Mouse (Mus musculus) cerebellum, postnatal 14 days (tissue): Measurements from ENCODE around the gene Zfp286.

Experiments used
- DNase-seq, 2 experiments: peaks; one replicate each; pipeline ENCODE4 v3.0.0; 2021; ENCODE audit warnings: mixed read lengths in 2 of 2

Gene Zfp286

GRCm38 (mm10) chr11:62788935-62789616, at the start of gene Zfp286:
Gene Zfp286 (minus strand): TSS chr11:62789462.
- peak; percentile 94 for DNase-seq

- DNase-seq: no peak
Measured at GRCm38 (mm10) chr11:62831906-62832305, 42.6 kb upstream of the Zfp286 start.

- DNase-seq: no peak
Measured at GRCm38 (mm10) chr11:62830387-62830786, 41.1 kb upstream of the Zfp286 start.

- DNase-seq: peak in 1 of 2 experiments; percentile 11
Measured at GRCm38 (mm10) chr11:62827911-62828310, 38.6 kb upstream of the Zfp286 start.

- no peak for DNase-seq
Measured at GRCm38 (mm10) chr11:62827135-62827534, 37.9 kb upstream of the Zfp286 start.

- DNase-seq: no peak
Measured at GRCm38 (mm10) chr11:62826106-62826733, 37.0 kb upstream of the Zfp286 start.

- DNase-seq: no peak
Measured at GRCm38 (mm10) chr11:62825222-62826105, 36.2 kb upstream of the Zfp286 start.

- DNase-seq: no peak
Measured at GRCm38 (mm10) chr11:62824211-62824610, 34.9 kb upstream of the Zfp286 start.

- peak in 1 of 2 experiments; percentile 6 for DNase-seq
Measured at GRCm38 (mm10) chr11:62821893-62822292, 32.6 kb upstream of the Zfp286 start.

- DNase-seq: peak; percentile 15 to 19
Measured at GRCm38 (mm10) chr11:62820661-62821437, 31.6 kb upstream of the Zfp286 start.

- DNase-seq: peak; percentile 69 to 73
Measured at GRCm38 (mm10) chr11:62820059-62820541, 30.8 kb upstream of the Zfp286 start, which contains the start of gene Trim16. Gene Trim16 (plus strand): TSS chr11:62820231.

- DNase-seq: no peak
Measured at GRCm38 (mm10) chr11:62819059-62819686, 29.9 kb upstream of the Zfp286 start.

GRCm38 (mm10) chr11:62816591-62816990, 27.3 kb upstream of the Zfp286 start:
- no peak for DNase-seq

- no peak for DNase-seq
Measured at GRCm38 (mm10) chr11:62815438-62815837, 26.2 kb upstream of the Zfp286 start.

- DNase-seq: peak; percentile 32 to 38
Measured at GRCm38 (mm10) chr11:62814625-62815024, 25.4 kb upstream of the Zfp286 start.

- no peak for DNase-seq
Measured at GRCm38 (mm10) chr11:62813970-62814624, 24.8 kb upstream of the Zfp286 start.

- DNase-seq: no peak
Measured at GRCm38 (mm10) chr11:62813497-62813896, 24.2 kb upstream of the Zfp286 start.

- peak in 1 of 2 experiments; percentile 16 for DNase-seq
Measured at GRCm38 (mm10) chr11:62812268-62812667, 23.0 kb upstream of the Zfp286 start.

GRCm38 (mm10) chr11:62809201-62809600, 19.9 kb upstream of the Zfp286 start:
- DNase-seq: peak; percentile 31 to 46

- no peak for DNase-seq
Measured at GRCm38 (mm10) chr11:62807965-62808364, 18.7 kb upstream of the Zfp286 start.

GRCm38 (mm10) chr11:62804119-62804518, 14.9 kb upstream of the Zfp286 start:
- no peak for DNase-seq
